Mouse (Mus musculus) neural tube, embryonic 11.5 days (tissue): ENCODE measurements around the gene Rnf4. TPM values are rescaled to one million over a fixed set of nuclear protein-coding genes. Genes with fewer than 3 reads are reported as not detected.

Source experiments
- ATAC-seq: fragments of 200-750 bp; cut with Nextera tagmentation; 2 replicates; pipeline ENCODE4 v1.8.0; 2017; ENCODE audit warnings: moderate number of reproducible peaks, mild to moderate bottlenecking, moderate TSS enrichment, moderate library complexity; ENCODE audit not compliant: insufficient read depth, low FRiP score, low TSS enrichment
- DNase-seq: peaks from one replicate; pipeline ENCODE4 v3.0.0-alpha.2; 2015; ENCODE audit warnings: low spot score
- H3K27ac ChIP-seq: fragments of 300-500 bp; sonication (generic); 2 replicates; pipeline ENCODE4 v1.5.1; 2014; ENCODE audit warnings: low read depth, mild to moderate bottlenecking, low read length
- H3K27me3 ChIP-seq: fragments of 300-500 bp; sonication (generic); 2 replicates; pipeline ENCODE4 v1.6.1; 2014; ENCODE audit warnings: mild to moderate bottlenecking, low read length, mixed read lengths; ENCODE audit not compliant: control insufficient read depth, insufficient read depth
- H3K36me3 ChIP-seq: fragments of 300-500 bp; sonication (generic); 2 replicates; pipeline ENCODE4 v1.6.1; 2014; ENCODE audit warnings: mild to moderate bottlenecking, low read length, moderate library complexity, mixed read lengths; ENCODE audit not compliant: control insufficient read depth, insufficient read depth
- H3K4me1 ChIP-seq: fragments of 300-500 bp; sonication (generic); 2 replicates; pipeline ENCODE4 v1.6.1; 2014; ENCODE audit warnings: low read length, mixed read lengths; ENCODE audit not compliant: control insufficient read depth, insufficient read depth
- H3K4me2 ChIP-seq: fragments of 300-500 bp; sonication (generic); 2 replicates; pipeline ENCODE4 v1.6.1; 2014; ENCODE audit warnings: low read depth, mild to moderate bottlenecking, moderate library complexity
- H3K4me3 ChIP-seq: fragments of 300-500 bp; sonication (generic); 2 replicates; pipeline ENCODE4 v1.5.1; 2014; ENCODE audit warnings: low read depth, low read length
- H3K9ac ChIP-seq: fragments of 300-500 bp; sonication (generic); 2 replicates; pipeline ENCODE4 v1.6.1; 2014; ENCODE audit warnings: mild to moderate bottlenecking, low read length
- H3K9me3 ChIP-seq: fragments of 300-500 bp; sonication (generic); 2 replicates; pipeline ENCODE4 v1.6.1; 2016; ENCODE audit warnings: low read length; ENCODE audit not compliant: control insufficient read depth
- WGBS: fragments of 180-500 bp; shearing (Covaris S2); extraction: QIAGEN DNeasy Blood & Tissue Kit; methylation state at CpG from one replicate; pipeline ENCODE4 v1.1.7; 2014; 5-methylcytosine and 5-hydroxymethylcytosine counted together
- polyA plus RNA-seq: library from polyadenylated mRNA; unstranded; fragments of >200 nt; fragmentation: Nextera tagmentation; extraction: Ambion mirVana; gene quantifications from 2 replicates; pipeline ENCODE4 v1.2.1, GENCODE M21; 2014

Gene Rnf4
- 189 and 197 TPM in 2 replicates for polyA plus RNA-seq

DNA sequence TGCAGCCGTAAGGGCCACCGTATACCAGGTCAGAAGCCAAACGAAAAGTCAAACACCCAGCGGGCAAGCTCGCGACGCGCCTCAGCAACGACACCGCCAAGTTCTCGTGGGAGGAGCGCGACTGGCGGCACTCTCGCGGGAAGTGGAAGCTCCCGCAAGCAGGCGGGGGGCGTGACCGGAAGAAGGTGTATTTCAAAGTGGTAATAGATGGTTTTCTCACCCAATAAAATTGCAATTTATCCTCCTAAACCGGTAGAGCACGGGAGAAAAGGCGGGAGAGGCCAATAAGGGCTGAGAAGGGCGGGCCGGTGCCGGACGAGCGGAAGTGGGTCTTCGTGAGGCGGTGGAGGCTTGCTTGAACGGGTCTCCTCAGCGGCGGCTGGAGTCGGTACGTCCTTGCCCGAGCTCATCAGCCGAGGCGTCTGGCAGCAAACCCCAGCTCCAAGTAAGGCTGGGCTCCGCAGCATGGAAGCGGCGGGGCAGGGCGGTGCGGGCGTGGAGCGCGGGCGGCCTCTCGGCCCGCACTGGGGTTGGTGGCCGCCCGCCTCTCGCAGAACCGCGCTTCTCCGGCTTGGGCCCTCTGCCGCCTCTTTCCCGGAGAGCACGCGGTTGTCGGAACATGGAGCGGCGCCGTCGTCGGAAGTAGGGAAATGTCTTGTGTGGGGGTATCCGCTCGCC lies at the start of gene Rnf4:
Gene Rnf4, plus strand, starts transcription at position 193 of the 678 bp plus-strand sequence.
- H3K4me2 ChIP-seq = peak within 1 kb of the TSS; percentile 74
- DNase-seq (peak; percentile 97), ATAC-seq (peak; percentile 96)
- WGBS = under 1% methylated on average over 58 of the region's 67 CpGs
- H3K27me3 ChIP-seq = no peaks in the 10 kb centered on the region
- peak within 1 kb of the TSS; percentile 91 for H3K27ac ChIP-seq
- no peaks in the 10 kb centered on the region for H3K36me3 ChIP-seq
- no peaks in the 10 kb centered on the region for H3K9me3 ChIP-seq
- H3K4me3 ChIP-seq = peak within 1 kb of the TSS; percentile 93
- H3K9ac ChIP-seq = peak within 1 kb of the TSS; percentile 95
- H3K4me1 ChIP-seq = peaks cover 9% of the 10 kb centered on the region

DNA sequence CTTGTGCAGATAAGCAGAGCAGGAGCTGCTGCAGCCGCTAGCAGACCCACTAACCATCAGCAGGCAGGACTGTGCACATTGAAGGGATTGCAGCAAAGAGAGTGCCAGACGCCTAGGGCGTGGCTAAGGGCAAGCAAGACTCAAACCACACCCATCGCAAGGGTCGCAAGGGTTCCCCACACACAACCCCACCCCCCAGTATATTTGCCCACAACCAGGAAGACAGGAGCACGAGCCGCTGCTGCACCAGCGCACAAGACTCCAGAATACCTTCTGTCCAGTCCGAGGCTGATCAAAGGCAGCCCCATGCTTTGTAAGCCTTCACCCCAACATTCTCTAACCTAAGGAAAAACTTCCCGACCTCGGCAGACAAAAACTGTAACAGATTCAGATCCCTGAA lies 49.6 kb upstream of the Rnf4 start:
- H3K9me3 ChIP-seq = no peaks in the 10 kb centered on the region
- peak; percentile 36 for DNase-seq
- H3K27ac ChIP-seq = no peak overlapping the region
- H3K4me2 ChIP-seq = peak overlapping the region; percentile 74
- no peak for ATAC-seq
- no peaks in the 10 kb centered on the region for H3K36me3 ChIP-seq
- peaks cover 9% of the 10 kb centered on the region for H3K27me3 ChIP-seq
- H3K4me1 ChIP-seq = peaks cover 9% of the 10 kb centered on the region; the same call in 1 of the 2 replicates
- H3K9ac ChIP-seq = peak overlapping the region; percentile 39; the same call in 1 of the 2 replicates
- under 1% methylated on average over 11 of the region's 11 CpGs for WGBS
- peak overlapping the region; percentile 68 for H3K4me3 ChIP-seq

DNA sequence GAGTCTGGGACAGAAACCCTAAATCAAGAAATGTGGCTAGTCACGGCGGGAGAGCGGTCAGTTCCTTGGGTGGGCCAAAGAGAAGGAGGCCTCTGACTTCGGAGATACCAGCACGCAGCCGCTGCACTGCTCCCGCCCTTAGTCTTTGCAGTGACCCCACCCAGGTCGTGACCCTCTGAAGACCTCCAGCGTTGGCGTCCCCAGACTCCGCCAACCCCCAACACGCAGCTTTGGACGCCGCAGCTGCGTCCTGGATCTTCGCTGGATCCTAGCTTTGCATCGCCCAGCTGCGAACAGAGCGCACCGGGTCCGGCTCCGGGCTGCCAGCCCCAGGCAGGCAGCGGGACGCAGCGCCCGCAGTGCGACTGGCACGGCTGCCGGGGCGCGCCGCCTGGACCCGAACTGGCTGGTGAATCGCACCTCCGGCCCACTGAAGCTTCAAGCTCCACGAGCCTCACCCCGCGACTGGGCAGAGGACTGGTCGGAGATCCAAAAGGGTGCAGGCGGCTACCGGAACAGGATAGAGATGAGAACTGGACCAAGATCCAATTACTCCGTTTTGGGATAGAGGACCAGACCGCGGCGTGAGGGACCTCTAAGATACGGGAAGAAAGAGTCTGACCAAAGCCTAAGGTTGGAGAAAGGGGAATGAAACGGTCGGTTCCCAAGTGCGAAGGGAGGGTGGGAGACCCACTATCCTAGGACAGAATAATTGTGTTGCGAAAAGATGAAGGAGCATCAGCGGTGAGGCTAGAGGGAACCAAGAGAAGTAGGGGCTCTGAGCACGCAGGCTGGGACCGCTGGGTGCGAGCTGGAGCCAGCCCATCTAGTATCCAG lies 48.9 kb upstream of the Rnf4 start:
- Histone ChIP-seq H3K4me2 (peak overlapping the region; percentile 74), H3K36me3 (no peaks in the 10 kb centered on the region), H3K9ac (peak overlapping the region; percentile 52), H3K4me1 (peaks cover 9% of the 10 kb centered on the region; the same call in 1 of the 2 replicates), H3K9me3 (no peaks in the 10 kb centered on the region), H3K4me3 (peak overlapping the region; percentile 68), H3K27me3 (peaks cover 9% of the 10 kb centered on the region), H3K27ac (no peak overlapping the region)
- ATAC-seq (no peak; the same call in 1 of the 2 replicates), DNase-seq (peak; percentile 53)
- under 1% methylated on average over 54 of the region's 54 CpGs for WGBS

DNA sequence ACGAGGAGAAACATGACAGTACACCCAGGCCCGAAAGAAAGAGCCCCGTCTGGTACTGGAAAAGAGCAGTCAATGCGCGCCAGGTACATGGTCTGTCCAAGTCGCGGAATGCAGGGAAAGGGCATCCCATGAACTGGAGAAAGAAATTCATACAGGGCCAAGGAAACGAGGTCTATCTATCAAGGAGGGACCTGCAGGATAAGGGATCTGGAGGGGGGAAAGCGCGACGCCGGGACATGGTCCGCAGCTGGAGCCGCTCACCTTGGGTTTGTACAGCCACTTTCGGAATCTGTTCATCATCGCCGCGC lies 48.3 kb upstream of the Rnf4 start:
- Histone ChIP-seq H3K27ac (no peak overlapping the region), H3K9ac (peak overlapping the region; percentile 52), H3K4me1 (peaks cover 9% of the 10 kb centered on the region; the same call in 1 of the 2 replicates), H3K4me3 (peak overlapping the region; percentile 68), H3K9me3 (no peaks in the 10 kb centered on the region), H3K27me3 (peaks cover 9% of the 10 kb centered on the region), H3K36me3 (no peaks in the 10 kb centered on the region), H3K4me2 (peak overlapping the region; percentile 74)
- WGBS = 1% methylated on average over 18 of the region's 18 CpGs
- ATAC-seq (0 out of 2 replicates have a peak, but pooled peaks have one; percentile 15), DNase-seq (no peak)

DNA sequence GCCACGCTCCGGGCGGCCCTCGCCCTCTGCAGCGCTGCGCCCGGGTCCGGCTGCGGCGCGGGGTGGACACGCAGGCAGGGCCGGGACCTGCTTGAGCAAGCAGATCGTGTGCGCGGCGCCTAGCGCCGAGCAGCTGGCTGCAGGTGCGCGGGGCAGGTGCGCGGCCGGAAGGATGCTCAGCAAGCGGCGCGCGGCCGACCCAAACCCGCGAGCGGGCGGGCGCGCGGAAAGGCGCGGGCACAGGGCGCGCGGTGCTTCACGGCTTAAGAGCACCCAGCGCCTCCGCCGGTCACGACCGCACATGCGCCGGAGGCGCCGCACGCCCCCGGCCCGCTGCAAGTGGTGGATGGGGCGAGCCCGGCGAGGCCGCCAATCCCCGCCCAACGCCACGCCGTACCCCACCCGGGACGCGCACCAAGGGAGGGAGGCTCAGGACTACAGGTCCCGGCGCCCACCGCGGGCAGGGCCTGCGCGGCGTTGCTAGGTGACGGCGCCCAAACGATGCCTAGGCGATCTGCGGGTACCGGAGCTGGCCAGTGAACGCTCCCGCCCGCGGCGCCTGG lies 47.9 kb upstream of the Rnf4 start, which contains the start of the genes Zfyve28 and Cfap99:
Gene Zfyve28, minus strand, starts transcription at position 296 of the 563 bp plus-strand sequence.
Gene Cfap99, plus strand, starts transcription at position 447 of the 563 bp plus-strand sequence.
- Histone ChIP-seq H3K4me2 (peak within 1 kb of the TSS; percentile 74), H3K4me3 (peak within 1 kb of the TSS; percentile 68), H3K36me3 (no peaks in the 10 kb centered on the region), H3K9ac (peak within 1 kb of the TSS; percentile 52), H3K4me1 (peaks cover 9% of the 10 kb centered on the region; the same call in 1 of the 2 replicates), H3K9me3 (no peaks in the 10 kb centered on the region), H3K27ac (no peak within 1 kb of the TSS), H3K27me3 (peaks cover 9% of the 10 kb centered on the region)
- under 1% methylated on average over 76 of the region's 83 CpGs for WGBS
- ATAC-seq (peak; percentile 98), DNase-seq (peak; percentile 94)

DNA sequence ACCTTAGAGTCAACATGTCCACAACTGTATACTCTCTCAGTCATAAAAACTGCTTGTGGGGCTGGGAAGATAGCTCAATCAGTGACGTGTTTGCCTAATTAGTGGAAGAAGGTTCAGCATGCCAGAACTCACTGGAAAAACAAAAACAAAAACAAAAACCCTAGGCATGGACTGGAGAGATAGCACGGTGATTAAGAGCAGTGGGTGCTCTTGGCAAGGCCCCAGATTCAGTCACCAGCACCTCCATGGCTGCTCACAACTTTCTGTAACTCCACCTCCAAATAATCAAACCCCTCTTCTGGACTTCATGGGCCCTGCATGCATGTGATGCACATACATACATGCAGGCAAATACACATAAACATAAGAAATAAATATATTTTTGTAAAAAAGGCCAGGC lies 46.8 kb upstream of the Rnf4 start:
- 62% methylated on average over 2 of the region's 2 CpGs for WGBS
- H3K4me3 ChIP-seq = no peak overlapping the region
- no peak overlapping the region for H3K27ac ChIP-seq
- no peaks in the 10 kb centered on the region for H3K9me3 ChIP-seq
- H3K36me3 ChIP-seq = no peaks in the 10 kb centered on the region
- ATAC-seq (no peak), DNase-seq (no peak)
- peaks cover 9% of the 10 kb centered on the region; the same call in 1 of the 2 replicates for H3K4me1 ChIP-seq
- peaks cover 9% of the 10 kb centered on the region for H3K27me3 ChIP-seq
- no peak overlapping the region for H3K9ac ChIP-seq
- no peak overlapping the region for H3K4me2 ChIP-seq

DNA sequence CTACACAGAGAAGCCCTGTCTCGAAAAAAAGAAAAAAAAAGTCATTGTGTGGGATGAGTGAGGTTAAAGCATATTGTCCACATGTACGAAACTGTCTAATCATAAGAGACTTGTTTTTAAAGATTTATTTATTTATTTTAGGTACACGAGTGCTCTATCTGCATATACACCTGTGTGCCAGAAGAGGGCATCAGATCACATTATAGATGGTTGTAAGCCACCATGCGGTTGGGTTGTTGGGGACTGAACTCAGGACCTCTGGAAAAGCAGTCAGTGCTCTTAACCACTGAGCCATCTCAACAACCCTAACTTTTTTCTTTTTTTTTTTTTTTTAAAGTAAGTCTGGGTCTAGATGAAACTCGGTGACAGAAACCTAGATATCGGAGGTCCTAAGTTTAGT lies 42.7 kb upstream of the Rnf4 start:
- 80% methylated on average over 6 of the region's 6 CpGs for WGBS
- Histone ChIP-seq H3K4me2 (no peak overlapping the region), H3K27me3 (no peaks in the 10 kb centered on the region)

DNA sequence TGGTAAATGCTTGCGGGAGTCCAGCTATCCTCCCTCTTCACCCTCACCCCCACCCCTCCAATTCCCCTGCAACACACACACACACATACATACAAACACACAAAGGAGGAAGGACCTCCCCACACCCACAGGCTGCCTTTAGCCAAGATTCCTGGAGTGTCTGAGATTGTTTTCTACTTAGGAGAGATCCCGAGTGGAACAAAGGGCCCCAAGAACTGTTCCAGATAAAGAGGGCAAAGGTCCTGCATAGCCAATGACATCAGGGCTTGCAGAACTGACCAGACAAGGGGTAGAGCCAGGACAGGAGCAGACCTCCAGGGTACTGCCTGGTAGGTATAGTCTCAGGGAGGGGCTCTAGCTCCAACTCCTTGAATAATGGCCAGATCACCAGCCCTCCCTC lies 41.4 kb upstream of the Rnf4 start:
- no peaks in the 10 kb centered on the region for H3K36me3 ChIP-seq
- WGBS = 42% methylated on average over 2 of the region's 2 CpGs
- no peak overlapping the region for H3K4me3 ChIP-seq
- H3K9ac ChIP-seq = no peak overlapping the region
- H3K4me2 ChIP-seq = no peak overlapping the region
- H3K9me3 ChIP-seq = no peaks in the 10 kb centered on the region
- H3K27me3 ChIP-seq = no peaks in the 10 kb centered on the region
- DNase-seq = no peak
- no peak for ATAC-seq
- H3K27ac ChIP-seq = no peak overlapping the region
- H3K4me1 ChIP-seq = no peaks in the 10 kb centered on the region

More for the DNA sequence above, 42.7 kb upstream of the Rnf4 start:
- H3K4me3 ChIP-seq = no peak overlapping the region
- H3K36me3 ChIP-seq = no peaks in the 10 kb centered on the region
- no peak overlapping the region for H3K9ac ChIP-seq
- ATAC-seq (no peak), DNase-seq (no peak)
- H3K27ac ChIP-seq = no peak overlapping the region
- H3K9me3 ChIP-seq = no peaks in the 10 kb centered on the region
- H3K4me1 ChIP-seq = no peaks in the 10 kb centered on the region
